Mouse (Mus musculus): ENCODE results near the gene Slc4a5. TPM values are rescaled to one million over a fixed set of nuclear protein-coding genes. Genes with fewer than 3 reads are reported as not detected.
A peak's percentile ranks its signal among the peaks of the same experiment; 100 is the strongest.

The Slc4a5 gene
- total RNA-seq, 2 experiments from 2014 or later: 0.07 TPM; not detected in 1

GRCm38 (mm10) chr6:83349274-83349958 is 129.8 kb downstream of the Slc4a5 start:
- DNase-seq (ENCODE audit: low spot score in 2 of 2): peak; percentile 96 to 97

- DNase-seq (ENCODE audit: low spot score in 2 of 2): no peak
Observed at GRCm38 (mm10) chr6:83350172-83350571, 130.5 kb downstream of the Slc4a5 start.

GRCm38 (mm10) chr6:83350851-83351405 is 131.3 kb downstream of the Slc4a5 start:
- no peak for DNase-seq (ENCODE audit: low spot score in 2 of 2)

GRCm38 (mm10) chr6:83351490-83352160 is 132.0 kb downstream of the Slc4a5 start:
- no peak for DNase-seq (ENCODE audit: low spot score in 2 of 2)

DNA sequence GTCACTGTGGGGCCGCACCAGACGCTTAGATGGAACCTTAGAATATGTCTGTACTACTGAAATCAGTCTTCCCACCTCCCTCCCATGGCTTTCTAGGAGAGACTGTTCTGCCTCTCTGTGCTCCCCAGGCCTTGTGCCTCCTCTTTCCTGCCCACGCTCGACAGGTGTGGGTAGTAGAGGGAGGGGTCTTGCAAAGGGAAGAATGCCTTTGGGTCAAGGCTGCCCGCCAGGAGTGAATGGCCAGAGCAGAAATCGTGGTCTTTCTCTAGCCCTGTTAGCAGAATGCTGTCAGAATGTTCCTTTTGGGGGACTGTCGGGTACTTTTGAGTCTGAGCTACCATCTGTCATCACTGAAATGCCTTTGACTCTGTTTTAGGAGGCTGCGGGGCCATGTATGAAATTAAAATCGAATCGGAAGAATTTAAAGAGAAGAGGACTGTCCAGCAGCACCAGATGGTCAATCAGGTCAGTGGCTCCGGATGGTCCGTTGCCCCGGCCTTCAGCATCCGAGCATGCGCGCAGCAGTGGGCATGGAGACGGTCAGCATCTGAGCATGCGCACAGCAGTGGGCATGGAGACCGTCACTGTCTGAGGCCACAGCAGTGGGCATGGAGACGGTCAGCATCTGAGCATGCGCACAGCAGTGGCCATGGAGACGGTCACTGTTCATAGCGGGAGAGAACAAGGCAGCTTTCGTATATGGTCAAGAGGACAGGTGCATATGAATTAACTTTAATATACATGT is 133.2 kb downstream of the Slc4a5 start:
- DNase-seq (ENCODE audit: low spot score in 2 of 2): no peak

Other genes starting within 250 kb of the Slc4a5 start
- gene Dok1, start 186.4 kb upstream of the Slc4a5 start, total RNA-seq (2021): 1 to 10 TPM; 7.0 to 7.2 TPM
- gene Loxl3, start 185.7 kb upstream of the Slc4a5 start, total RNA-seq (2021): 1 to 10 TPM; 1.6 to 1.8 TPM
- 100 to 1,000 TPM; 175 to 219 TPM for gene Aup1, start 165.3 kb upstream of the Slc4a5 start, total RNA-seq (2021)
- gene Htra2, start 164.6 kb upstream of the Slc4a5 start, total RNA-seq (2021): 10 to 100 TPM; 44.0 to 55.2 TPM
- 1 to 10 TPM; 2.2 to 3.3 TPM for gene Dqx1, start 162.0 kb upstream of the Slc4a5 start, total RNA-seq (2021)
- gene Tlx2, start 149.5 kb upstream of the Slc4a5 start, total RNA-seq (2021): 10 to 100 TPM in 1 of 2 experiments, 1 to 10 TPM in 1; 6.0 to 12.8 TPM
- gene Pcgf1, start 142.0 kb upstream of the Slc4a5 start, total RNA-seq (2021): 10 to 100 TPM; 36.4 to 39.3 TPM
- gene Lbx2, start 133.5 kb upstream of the Slc4a5 start, total RNA-seq (2021): 1 to 10 TPM; 5.0 to 7.6 TPM
- 1 to 10 TPM; 4.4 to 5.8 TPM for gene Ccdc142, start 118.2 kb upstream of the Slc4a5 start, total RNA-seq (2021)
- gene Gm42688, start 118.2 kb upstream of the Slc4a5 start, total RNA-seq (2021): 1 to 10 TPM; 4.0 to 5.1 TPM
- gene Mrpl53, start 110.8 kb upstream of the Slc4a5 start, total RNA-seq (2021): 100 to 1,000 TPM in 1 of 2 experiments, 10 to 100 TPM in 1; 99.5 to 107 TPM
- 10 to 100 TPM; 38.2 to 57.2 TPM for gene Mogs, start 104.3 kb upstream of the Slc4a5 start, total RNA-seq (2021)
- gene Wbp1, start 98.3 kb upstream of the Slc4a5 start, total RNA-seq (2021): 10 to 100 TPM; 84.3 to 89.0 TPM
- 10 to 100 TPM; 20.1 to 20.7 TPM for gene Ino80b, start 94.4 kb upstream of the Slc4a5 start, total RNA-seq (2021)
- 1 to 10 TPM; 4.7 to 6.6 TPM for gene Rtkn, start 84.4 kb upstream of the Slc4a5 start, total RNA-seq (2021)
- gene Wdr54, start 63.4 kb upstream of the Slc4a5 start, total RNA-seq (2021): 1 to 10 TPM; 1.9 to 3.6 TPM
- gene 1700003E16Rik, start 63.4 kb upstream of the Slc4a5 start, total RNA-seq (2021): 1 to 10 TPM; 1.1 to 1.4 TPM
- 100 to 1,000 TPM; 111 to 138 TPM for gene Dctn1, start 53.9 kb upstream of the Slc4a5 start, total RNA-seq (2021)
- 10 to 100 TPM; 12.3 to 24.1 TPM for gene Mthfd2, start 106.1 kb downstream of the Slc4a5 start, total RNA-seq (2021)
- 10 to 100 TPM; 67.7 to 79.2 TPM for gene Mob1a, start 106.2 kb downstream of the Slc4a5 start, total RNA-seq (2021)
- 100 to 1,000 TPM; 257 to 284 TPM for gene Bola3, start 129.3 kb downstream of the Slc4a5 start, total RNA-seq (2021)
- gene Tet3, start 239.3 kb downstream of the Slc4a5 start, total RNA-seq (2021): 10 to 100 TPM; 24.2 to 25.7 TPM

Data from adrenal gland, adult 18-20 months (tissue).